Mouse (Mus musculus): Measurements from ENCODE around the gene Slx4ip. TPM values are rescaled to one million over a fixed set of nuclear protein-coding genes. Genes with fewer than 3 reads are reported as not detected.

Gene Slx4ip
- polyA plus RNA-seq, 1 experiment from 2014 or later = 3.5 TPM

GRCm38 (mm10) chr2:136913021-136913420 is 22.0 kb downstream of the Slx4ip start:
- WGBS (ENCODE audit: insufficient replicate concordance) = 72% methylated on average over 3 of the region's 3 CpGs
- no peak overlapping the region for H3K9ac ChIP-seq

GRCm38 (mm10) chr2:136914334-136914902 is 23.4 kb downstream of the Slx4ip start:
- Histone ChIP-seq H3K27ac (no peak overlapping the region), H3K4me2 (no peak overlapping the region), H3K4me1 (peaks cover 14% of the 10 kb centered on the region), H3K27me3 (replicated peaks) (no peaks in the 10 kb centered on the region), H3K4me3 (no peak overlapping the region), H3K9ac (no peak overlapping the region), H3K9me3 (replicated peaks) (no peaks in the 10 kb centered on the region), H3K36me3 (no peaks in the 10 kb centered on the region)
- ATAC-seq = no peak
- 64% methylated on average over 3 of the region's 3 CpGs for whole genome bisulfite sequencing (ENCODE audit: insufficient replicate concordance)

More at GRCm38 (mm10) chr2:136913021-136913420, 22.0 kb downstream of the Slx4ip start:
- Histone ChIP-seq H3K9me3 (replicated peaks) (no peaks in the 10 kb centered on the region), H3K4me1 (peaks cover 16% of the 10 kb centered on the region), H3K4me2 (no peak overlapping the region), H3K27ac (no peak overlapping the region), H3K27me3 (replicated peaks) (no peaks in the 10 kb centered on the region), H3K4me3 (no peak overlapping the region), H3K36me3 (no peaks in the 10 kb centered on the region)
- no peak for ATAC-seq

- Histone ChIP-seq H3K9me3 (replicated peaks) (no peaks in the 10 kb centered on the region), H3K4me3 (no peak overlapping the region), H3K4me1 (peaks cover 30% of the 10 kb centered on the region), H3K4me2 (no peak overlapping the region), H3K27me3 (replicated peaks) (no peaks in the 10 kb centered on the region), H3K36me3 (no peaks in the 10 kb centered on the region), H3K27ac (peak overlapping the region; percentile 37), H3K9ac (no peak overlapping the region)
- ATAC-seq = no peak
- WGBS (ENCODE audit: insufficient replicate concordance) = 67% methylated on average over 1 of the region's 1 CpGs
Observed at GRCm38 (mm10) chr2:136919433-136919832, 28.4 kb downstream of the Slx4ip start.

GRCm38 (mm10) chr2:136920257-136920993 is 29.4 kb downstream of the Slx4ip start:
- Histone ChIP-seq H3K36me3 (no peaks in the 10 kb centered on the region), H3K4me3 (no peak overlapping the region), H3K9me3 (replicated peaks) (no peaks in the 10 kb centered on the region), H3K9ac (no peak overlapping the region), H3K27ac (peak overlapping the region; percentile 88), H3K27me3 (replicated peaks) (no peaks in the 10 kb centered on the region), H3K4me1 (peaks cover 30% of the 10 kb centered on the region), H3K4me2 (peak overlapping the region; percentile 53)
- WGBS (ENCODE audit: insufficient replicate concordance) = 66% methylated on average over 3 of the region's 3 CpGs
- ATAC-seq = peak; percentile 23; the same call in 1 of the 2 replicates

- ATAC-seq = peak; percentile 98
- 43% methylated on average over 4 of the region's 4 CpGs for WGBS (ENCODE audit: insufficient replicate concordance)
- peak overlapping the region; percentile 22; the same call in 1 of the 2 replicates for H3K4me3 ChIP-seq
- no peaks in the 10 kb centered on the region for H3K27me3 ChIP-seq (replicated peaks)
- peaks cover 30% of the 10 kb centered on the region for H3K4me1 ChIP-seq
- H3K27ac ChIP-seq = peak overlapping the region; percentile 88
- H3K9ac ChIP-seq = 0 out of 2 replicates have a peak overlapping the region, but pooled peaks have one; percentile 27
- H3K4me2 ChIP-seq = peak overlapping the region; percentile 53
- no peaks in the 10 kb centered on the region for H3K9me3 ChIP-seq (replicated peaks)
- H3K36me3 ChIP-seq = no peaks in the 10 kb centered on the region
Observed at GRCm38 (mm10) chr2:136921003-136921408, 30.0 kb downstream of the Slx4ip start.

GRCm38 (mm10) chr2:136936391-136937288 is 45.6 kb downstream of the Slx4ip start:
- 50% methylated on average over 4 of the region's 4 CpGs for WGBS (ENCODE audit: insufficient replicate concordance)
- H3K36me3 ChIP-seq = no peaks in the 10 kb centered on the region
- H3K9ac ChIP-seq = no peak overlapping the region
- no peak overlapping the region for H3K27ac ChIP-seq
- no peaks in the 10 kb centered on the region for H3K9me3 ChIP-seq (replicated peaks)
- no peak overlapping the region for H3K4me2 ChIP-seq
- H3K4me1 ChIP-seq = no peaks in the 10 kb centered on the region
- no peak for ATAC-seq
- H3K27me3 ChIP-seq (replicated peaks) = no peaks in the 10 kb centered on the region
- no peak overlapping the region for H3K4me3 ChIP-seq

- H3K4me1 ChIP-seq = no peaks in the 10 kb centered on the region
- H3K36me3 ChIP-seq = no peaks in the 10 kb centered on the region
- no peak for ATAC-seq
- H3K4me3 ChIP-seq = no peak overlapping the region
- H3K9me3 ChIP-seq (replicated peaks) = no peaks in the 10 kb centered on the region
- no peaks in the 10 kb centered on the region for H3K27me3 ChIP-seq (replicated peaks)
- no peak overlapping the region for H3K4me2 ChIP-seq
- 67% methylated on average over 1 of the region's 1 CpGs for WGBS (ENCODE audit: insufficient replicate concordance)
- H3K9ac ChIP-seq = no peak overlapping the region
- H3K27ac ChIP-seq = no peak overlapping the region
Observed at GRCm38 (mm10) chr2:136938249-136938648, 47.2 kb downstream of the Slx4ip start.

GRCm38 (mm10) chr2:136946297-136946696 is 55.3 kb downstream of the Slx4ip start:
- no peaks in the 10 kb centered on the region for H3K27me3 ChIP-seq (replicated peaks)
- H3K4me2 ChIP-seq = no peak overlapping the region
- peaks cover 6% of the 10 kb centered on the region; the same call in 1 of the 2 replicates for H3K4me1 ChIP-seq
- no peak overlapping the region for H3K27ac ChIP-seq
- no peaks in the 10 kb centered on the region for H3K36me3 ChIP-seq
- H3K4me3 ChIP-seq = no peak overlapping the region
- 78% methylated on average over 5 of the region's 5 CpGs for WGBS (ENCODE audit: insufficient replicate concordance)
- no peak overlapping the region for H3K9ac ChIP-seq
- no peak for ATAC-seq
- H3K9me3 ChIP-seq (replicated peaks) = no peaks in the 10 kb centered on the region

GRCm38 (mm10) chr2:136947500-136947899 is 56.5 kb downstream of the Slx4ip start:
- Histone ChIP-seq H3K27me3 (replicated peaks) (no peaks in the 10 kb centered on the region), H3K9ac (no peak overlapping the region), H3K9me3 (replicated peaks) (no peaks in the 10 kb centered on the region), H3K4me1 (peaks cover 15% of the 10 kb centered on the region), H3K27ac (no peak overlapping the region), H3K4me3 (no peak overlapping the region), H3K36me3 (no peaks in the 10 kb centered on the region), H3K4me2 (no peak overlapping the region)
- 67% methylated on average over 4 of the region's 4 CpGs for WGBS (ENCODE audit: insufficient replicate concordance)
- ATAC-seq = no peak

GRCm38 (mm10) chr2:136947937-136948336 is 56.9 kb downstream of the Slx4ip start:
- no peak overlapping the region for H3K4me2 ChIP-seq
- H3K36me3 ChIP-seq = no peaks in the 10 kb centered on the region
- no peak overlapping the region for H3K27ac ChIP-seq
- 27% methylated on average over 5 of the region's 5 CpGs for WGBS (ENCODE audit: insufficient replicate concordance)
- H3K9ac ChIP-seq = no peak overlapping the region
- no peak overlapping the region for H3K4me3 ChIP-seq
- ATAC-seq = no peak
- no peaks in the 10 kb centered on the region for H3K9me3 ChIP-seq (replicated peaks)
- H3K4me1 ChIP-seq = peaks cover 15% of the 10 kb centered on the region
- H3K27me3 ChIP-seq (replicated peaks) = no peaks in the 10 kb centered on the region

- peak; percentile 77 for ATAC-seq
Observed at GRCm38 (mm10) chr2:136952238-136952637, 61.2 kb downstream of the Slx4ip start.

More at GRCm38 (mm10) chr2:136952238-136952637, 61.2 kb downstream of the Slx4ip start:
- Histone ChIP-seq H3K9ac (0 out of 2 replicates have a peak overlapping the region, but pooled peaks have one; percentile 22), H3K4me2 (no peak overlapping the region), H3K9me3 (replicated peaks) (no peaks in the 10 kb centered on the region), H3K27ac (no peak overlapping the region), H3K4me1 (peaks cover 19% of the 10 kb centered on the region), H3K36me3 (no peaks in the 10 kb centered on the region), H3K4me3 (no peak overlapping the region), H3K27me3 (replicated peaks) (no peaks in the 10 kb centered on the region)
- 71% methylated on average over 1 of the region's 1 CpGs for WGBS (ENCODE audit: insufficient replicate concordance)
